Mouse (Mus musculus) hindbrain, embryonic 12.5 days (tissue): Measurements from ENCODE around the gene Arhgap42. TPM values are rescaled to one million over a fixed set of nuclear protein-coding genes. Genes with fewer than 3 reads are reported as not detected.

ENCODE experiments used
- ATAC-seq: fragments of 200-750 bp; cut with Nextera tagmentation; 2 replicates; pipeline ENCODE4 v1.8.0; 2017; ENCODE audit warnings: moderate TSS enrichment; ENCODE audit not compliant: low FRiP score
- H3K27ac ChIP-seq: fragments of 300-500 bp; sonication (generic); 2 replicates; pipeline ENCODE4 v1.5.1; 2016; ENCODE audit warnings: mild to moderate bottlenecking
- H3K27me3 ChIP-seq: fragments of 300-500 bp; sonication (generic); 2 replicates; pipeline ENCODE4 v1.6.1; 2016; ENCODE audit warnings: mild to moderate bottlenecking
- H3K36me3 ChIP-seq: fragments of 300-500 bp; sonication (generic); 2 replicates; pipeline ENCODE4 v1.6.1; 2016; ENCODE audit warnings: mild to moderate bottlenecking
- H3K4me1 ChIP-seq: fragments of 300-500 bp; sonication (generic); 2 replicates; pipeline ENCODE4 v1.6.1; 2016
- H3K4me2 ChIP-seq: fragments of 300-500 bp; sonication (generic); replicated peaks from 2 replicates; pipeline ENCODE4 v1.6.1; 2016; ENCODE audit warnings: mild to moderate bottlenecking
- H3K4me3 ChIP-seq: fragments of 300-500 bp; sonication (generic); 2 replicates; pipeline ENCODE4 v1.5.1; 2016; ENCODE audit warnings: mild to moderate bottlenecking
- H3K9ac ChIP-seq: fragments of 300-500 bp; sonication (generic); 2 replicates; pipeline ENCODE4 v1.6.1; 2016; ENCODE audit warnings: mild to moderate bottlenecking, moderate library complexity
- H3K9me3 ChIP-seq: fragments of 300-500 bp; sonication (generic); replicated peaks from 2 replicates; pipeline ENCODE4 v1.6.1; 2016; ENCODE audit warnings: mild to moderate bottlenecking
- WGBS: fragments of 180-500 bp; shearing (Covaris S2); methylation state at CpG from one replicate; pipeline ENCODE4 v1.1.7; 2016; 5-methylcytosine and 5-hydroxymethylcytosine counted together
- polyA plus RNA-seq: library from polyadenylated mRNA; unstranded; fragments of >200 nt; fragmentation: Nextera tagmentation; extraction: Ambion mirVana; gene quantifications from 2 replicates; pipeline ENCODE4 v1.2.1, GENCODE M21; 2016

Gene Arhgap42
- polyA plus RNA-seq, 1 experiment from 2014 or later, result 28.3 TPM

- Histone ChIP-seq H3K4me1 (no peaks in the 10 kb centered on the region), H3K27ac (no peak overlapping the region), H3K9me3 (no peaks in the 10 kb centered on the region), H3K9ac (no peak overlapping the region), H3K36me3 (no peaks in the 10 kb centered on the region), H3K4me3 (no peak overlapping the region), H3K27me3 (no peaks in the 10 kb centered on the region), H3K4me2 (no peak overlapping the region)
- ATAC-seq, result no peak
- WGBS, result 64% methylated on average over 3 of the region's 3 CpGs
Observed at GRCm38 (mm10) chr9:9114266-9114665, 124.6 kb downstream of the Arhgap42 start.

GRCm38 (mm10) chr9:9113847-9114246 is 125.1 kb downstream of the Arhgap42 start:
- Histone ChIP-seq H3K4me1 (no peaks in the 10 kb centered on the region), H3K4me3 (no peak overlapping the region), H3K9ac (no peak overlapping the region), H3K4me2 (no peak overlapping the region), H3K27ac (no peak overlapping the region), H3K27me3 (no peaks in the 10 kb centered on the region), H3K36me3 (no peaks in the 10 kb centered on the region), H3K9me3 (no peaks in the 10 kb centered on the region)
- 91% methylated on average over 1 of the region's 1 CpGs for WGBS
- ATAC-seq, result no peak

GRCm38 (mm10) chr9:9112921-9113320 is 126.0 kb downstream of the Arhgap42 start:
- H3K4me3 ChIP-seq, result no peak overlapping the region
- WGBS, result 85% methylated on average over 4 of the region's 4 CpGs
- ATAC-seq, result no peak

GRCm38 (mm10) chr9:9107697-9108096 is 131.2 kb downstream of the Arhgap42 start:
- no peaks in the 10 kb centered on the region for H3K4me1 ChIP-seq
- no peaks in the 10 kb centered on the region for H3K9me3 ChIP-seq
- no peak overlapping the region for H3K4me3 ChIP-seq

More at GRCm38 (mm10) chr9:9112921-9113320, 126.0 kb downstream of the Arhgap42 start:
- H3K4me2 ChIP-seq, result no peak overlapping the region
- no peaks in the 10 kb centered on the region for H3K9me3 ChIP-seq
- no peak overlapping the region for H3K27ac ChIP-seq
- H3K4me1 ChIP-seq, result no peaks in the 10 kb centered on the region
- H3K36me3 ChIP-seq, result no peaks in the 10 kb centered on the region
- H3K27me3 ChIP-seq, result no peaks in the 10 kb centered on the region
- H3K9ac ChIP-seq, result no peak overlapping the region

GRCm38 (mm10) chr9:9104761-9105160 is 134.1 kb downstream of the Arhgap42 start:
- WGBS, result 77% methylated on average over 3 of the region's 3 CpGs
- no peak for ATAC-seq

More at GRCm38 (mm10) chr9:9107697-9108096, 131.2 kb downstream of the Arhgap42 start:
- no peak for ATAC-seq
- Histone ChIP-seq H3K27ac (no peak overlapping the region), H3K36me3 (no peaks in the 10 kb centered on the region), H3K9ac (no peak overlapping the region), H3K4me2 (no peak overlapping the region), H3K27me3 (no peaks in the 10 kb centered on the region)

GRCm38 (mm10) chr9:9102158-9102514 is 136.8 kb downstream of the Arhgap42 start:
- Histone ChIP-seq H3K9me3 (no peaks in the 10 kb centered on the region), H3K4me1 (no peaks in the 10 kb centered on the region), H3K4me3 (no peak overlapping the region), H3K9ac (no peak overlapping the region), H3K27me3 (no peaks in the 10 kb centered on the region), H3K36me3 (no peaks in the 10 kb centered on the region), H3K4me2 (no peak overlapping the region), H3K27ac (no peak overlapping the region)
- 96% methylated on average over 2 of the region's 2 CpGs for WGBS
- ATAC-seq, result no peak

More at GRCm38 (mm10) chr9:9104761-9105160, 134.1 kb downstream of the Arhgap42 start:
- Histone ChIP-seq H3K4me2 (no peak overlapping the region), H3K4me3 (no peak overlapping the region), H3K36me3 (no peaks in the 10 kb centered on the region), H3K27me3 (no peaks in the 10 kb centered on the region), H3K27ac (no peak overlapping the region), H3K4me1 (no peaks in the 10 kb centered on the region), H3K9me3 (no peaks in the 10 kb centered on the region), H3K9ac (no peak overlapping the region)

GRCm38 (mm10) chr9:9101482-9102157 is 137.3 kb downstream of the Arhgap42 start:
- Histone ChIP-seq H3K4me1 (no peaks in the 10 kb centered on the region), H3K4me2 (no peak overlapping the region), H3K4me3 (no peak overlapping the region), H3K9ac (no peak overlapping the region), H3K27me3 (no peaks in the 10 kb centered on the region), H3K9me3 (no peaks in the 10 kb centered on the region), H3K27ac (no peak overlapping the region), H3K36me3 (no peaks in the 10 kb centered on the region)
- 75% methylated on average over 12 of the region's 12 CpGs for WGBS
- ATAC-seq, result no peak

- ATAC-seq, result no peak
- no peak overlapping the region for H3K27ac ChIP-seq
- H3K4me1 ChIP-seq, result no peaks in the 10 kb centered on the region
- H3K4me3 ChIP-seq, result no peak overlapping the region
- no peak overlapping the region for H3K9ac ChIP-seq
- no peaks in the 10 kb centered on the region for H3K27me3 ChIP-seq
- H3K36me3 ChIP-seq, result no peaks in the 10 kb centered on the region
- no peak overlapping the region for H3K4me2 ChIP-seq
- no peaks in the 10 kb centered on the region for H3K9me3 ChIP-seq
- WGBS, result 90% methylated on average over 4 of the region's 4 CpGs
Observed at GRCm38 (mm10) chr9:9101055-9101454, 137.8 kb downstream of the Arhgap42 start.

GRCm38 (mm10) chr9:9097835-9098234 is 141.1 kb downstream of the Arhgap42 start:
- Histone ChIP-seq H3K27ac (no peak overlapping the region), H3K4me1 (no peaks in the 10 kb centered on the region), H3K36me3 (no peaks in the 10 kb centered on the region), H3K9ac (no peak overlapping the region), H3K9me3 (no peaks in the 10 kb centered on the region), H3K4me3 (no peak overlapping the region), H3K4me2 (no peak overlapping the region), H3K27me3 (no peaks in the 10 kb centered on the region)
- ATAC-seq, result no peak
- WGBS, result 93% methylated on average over 4 of the region's 4 CpGs

GRCm38 (mm10) chr9:9096761-9097160 is 142.1 kb downstream of the Arhgap42 start:
- Histone ChIP-seq H3K36me3 (no peaks in the 10 kb centered on the region), H3K27me3 (no peaks in the 10 kb centered on the region), H3K4me1 (no peaks in the 10 kb centered on the region), H3K9ac (no peak overlapping the region), H3K4me3 (no peak overlapping the region), H3K4me2 (no peak overlapping the region), H3K9me3 (no peaks in the 10 kb centered on the region), H3K27ac (no peak overlapping the region)
- WGBS, result 86% methylated on average over 1 of the region's 1 CpGs
- ATAC-seq, result no peak

GRCm38 (mm10) chr9:9093096-9093495 is 145.8 kb downstream of the Arhgap42 start:
- H3K27me3 ChIP-seq, result no peaks in the 10 kb centered on the region
- H3K4me2 ChIP-seq, result no peak overlapping the region
- no peak for ATAC-seq
- no peak overlapping the region for H3K4me3 ChIP-seq
- H3K9me3 ChIP-seq, result no peaks in the 10 kb centered on the region
- no peaks in the 10 kb centered on the region for H3K36me3 ChIP-seq
- H3K4me1 ChIP-seq, result no peaks in the 10 kb centered on the region
- WGBS, result 71% methylated on average over 1 of the region's 1 CpGs
- H3K9ac ChIP-seq, result no peak overlapping the region
- no peak overlapping the region for H3K27ac ChIP-seq

GRCm38 (mm10) chr9:9083441-9083840 is 155.5 kb downstream of the Arhgap42 start:
- Histone ChIP-seq H3K9ac (no peak overlapping the region), H3K27ac (no peak overlapping the region), H3K9me3 (no peaks in the 10 kb centered on the region), H3K4me2 (no peak overlapping the region), H3K4me3 (no peak overlapping the region), H3K27me3 (no peaks in the 10 kb centered on the region), H3K36me3 (no peaks in the 10 kb centered on the region), H3K4me1 (no peaks in the 10 kb centered on the region)
- 85% methylated on average over 2 of the region's 2 CpGs for WGBS
- ATAC-seq, result no peak

GRCm38 (mm10) chr9:9052920-9053319 is 186.0 kb downstream of the Arhgap42 start:
- Histone ChIP-seq H3K36me3 (peaks cover 3% of the 10 kb centered on the region; the same call in 1 of the 2 replicates), H3K4me1 (no peaks in the 10 kb centered on the region), H3K4me3 (no peak overlapping the region), H3K9ac (no peak overlapping the region), H3K27ac (no peak overlapping the region), H3K9me3 (0 out of 2 replicates have a peak, but pooled peaks cover 3% of the 10 kb centered on the region), H3K27me3 (no peaks in the 10 kb centered on the region), H3K4me2 (no peak overlapping the region)
- ATAC-seq, result no peak
